Mouse (Mus musculus) gastrocnemius, postnatal 4 days (tissue): ENCODE measurements around the gene Hist1h1b. TPM values are rescaled to one million over a fixed set of nuclear protein-coding genes. Genes with fewer than 3 reads are reported as not detected.
"Not testable (repeated sequence)": the region's sequence is repeated elsewhere in the genome, so short reads cannot be mapped to it uniquely, and the experiment has no call there.

Source experiments
- DNase-seq, 2 experiments: peaks; one replicate each; pipeline ENCODE4 v3.0.0; 2021 to 2022; ENCODE audit warnings: low spot score in 2 of 2, mixed read lengths in 2 of 2
- long read RNA-seq, 2 experiments: library from polyadenylated mRNA; stranded (forward); transcript quantifications; one replicate each; pipeline ENCODE4 v2.0.0; 2021
- total RNA-seq, 2 experiments: library from RNA; stranded (reverse); gene quantifications; 2 replicates each; pipeline ENCODE4 v1.2.3; 2021

Gene Hist1h1b
- 100 to 1,000 TPM; 246 to 294 TPM for total RNA-seq
- long read RNA-seq, experiment 1 = 0 reads
- long read RNA-seq, experiment 2, partial matches to known transcripts = 0 of 2 reads
- long read RNA-seq, experiment 2, other reads (novel, unspliced or antisense) = 0 of 2 reads

- DNase-seq = peak in 1 of 2 experiments; percentile 58
Observed at GRCm38 (mm10) chr13:21779767-21780731, at the start of gene Hist1h1b. Hist1h1b (minus strand) TSS chr13:21780625.

GRCm38 (mm10) chr13:21828511-21828910 lies 48.1 kb upstream of the Hist1h1b start:
- DNase-seq = no peak

GRCm38 (mm10) chr13:21820082-21820890 lies 39.9 kb upstream of the Hist1h1b start:
- DNase-seq = not testable (repeated sequence)

GRCm38 (mm10) chr13:21812092-21812491 lies 31.7 kb upstream of the Hist1h1b start:
- DNase-seq = not testable (repeated sequence)

- DNase-seq = not testable (repeated sequence)
Observed at GRCm38 (mm10) chr13:21811539-21811938, 31.1 kb upstream of the Hist1h1b start, which contains the start of gene Hist1h4m. Hist1h4m (plus strand) TSS chr13:21811746.

- not testable (repeated sequence) for DNase-seq
Observed at GRCm38 (mm10) chr13:21811074-21811473, 30.6 kb upstream of the Hist1h1b start.

GRCm38 (mm10) chr13:21810073-21810472 lies 29.6 kb upstream of the Hist1h1b start, which contains the start of the genes Hist1h2bq and Hist1h2ao:
Hist1h2bq (minus strand) TSS chr13:21810197.
Hist1h2ao (plus strand) TSS chr13:21810465.
- DNase-seq = not testable (repeated sequence)

GRCm38 (mm10) chr13:21803058-21803457 lies 22.6 kb upstream of the Hist1h1b start:
- DNase-seq = not testable (repeated sequence)

- not testable (repeated sequence) for DNase-seq
Observed at GRCm38 (mm10) chr13:21797163-21797562, 16.7 kb upstream of the Hist1h1b start.

- DNase-seq = no peak
Observed at GRCm38 (mm10) chr13:21795584-21795983, 15.2 kb upstream of the Hist1h1b start.

- no peak for DNase-seq
Observed at GRCm38 (mm10) chr13:21790601-21791283, 10.3 kb upstream of the Hist1h1b start.

GRCm38 (mm10) chr13:21789925-21790324 lies 9.5 kb upstream of the Hist1h1b start:
- no peak for DNase-seq

- DNase-seq = no peak
Observed at GRCm38 (mm10) chr13:21787760-21788593, 7.6 kb upstream of the Hist1h1b start.

- peak; percentile 65 to 83 for DNase-seq
Observed at GRCm38 (mm10) chr13:21786899-21787629, 6.6 kb upstream of the Hist1h1b start, which contains the start of the genes Hist1h2an and Hist1h2bp. Hist1h2an (minus strand) TSS chr13:21787218. Hist1h2bp (plus strand) TSS chr13:21787461.

GRCm38 (mm10) chr13:21786189-21786898 lies 5.9 kb upstream of the Hist1h1b start:
- DNase-seq = no peak

- DNase-seq = no peak
Observed at GRCm38 (mm10) chr13:21784311-21784710, 3.9 kb upstream of the Hist1h1b start.

- DNase-seq = no peak
Observed at GRCm38 (mm10) chr13:21783734-21784161, 3.3 kb upstream of the Hist1h1b start.

GRCm38 (mm10) chr13:21783255-21783617 lies 2.8 kb upstream of the Hist1h1b start, which contains the start of gene Hist1h3i:
Hist1h3i (minus strand) TSS chr13:21783370.
- DNase-seq = peak in 1 of 2 experiments; percentile 39
